20 mouse cellular contexts compared by ENCODE assay signal in the genomic region with DNA sequence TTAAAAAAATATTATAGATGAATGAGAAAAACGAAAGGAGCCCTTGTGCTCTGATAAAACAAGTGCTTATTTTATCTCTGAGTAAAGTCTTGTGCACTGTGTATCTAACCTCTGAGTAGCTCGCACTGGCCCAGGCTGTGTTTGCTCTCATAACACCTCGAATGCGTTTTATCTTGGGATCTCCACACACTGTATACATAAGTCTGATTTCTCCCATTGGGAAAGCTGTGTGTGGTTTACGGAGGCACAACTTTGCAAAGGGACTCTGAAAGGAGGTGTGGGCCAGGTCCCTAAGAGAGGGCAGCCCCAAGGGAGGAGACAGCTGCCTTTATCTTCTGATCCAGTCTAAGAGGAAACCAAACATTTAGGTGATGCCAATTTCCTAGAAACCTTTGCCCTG.
DNase-seq lines count a peak whose midpoint lies in the region; ATAC-seq and TF ChIP-seq lines count a peak whose summit lies in the region.
"Had no signal": no experiment of that assay in that cellular context is flagged by ENCODE, and none has a peak within 500 bp of the region (broad histone marks: within the 10 kb centered on the region; RNA-seq: fewer than 3 reads in every experiment).

No protein-coding gene starts in this region.

- H3K27me3 ChIP-seq in heart, embryonic 14.5 days (ENCODE audit: control insufficient read depth, insufficient read depth, low read length), result no peaks in the 10 kb centered on the region
- H3K27me3 ChIP-seq in lung, embryonic 16.5 days (ENCODE audit: control insufficient read depth, insufficient read depth, low read depth, low read length), result peaks cover 8% of the 10 kb centered on the region
- no peaks in the 10 kb centered on the region for H3K27me3 ChIP-seq in stomach, postnatal 0 days (ENCODE audit: control insufficient read depth, insufficient read depth, low read length)
- H3K27me3 ChIP-seq: hindbrain, embryonic 15.5 days; intestine, embryonic 15.5 days had no signal

- ATAC-seq in heart, embryonic 14.5 days (ENCODE audit: insufficient number of reproducible peaks, insufficient read depth, low FRiP score, low read depth), result peak; percentile 78
- peak; percentile 72 for ATAC-seq in lung, embryonic 16.5 days (ENCODE audit: low read depth)
- peak; percentile 92 for ATAC-seq in stomach, postnatal 0 days (ENCODE audit: low FRiP score, low TSS enrichment)
- ATAC-seq: CD4-positive, CD25-positive, alpha-beta regulatory T cell, adult 4 months; forebrain, embryonic 16.5 days; intestine, embryonic 15.5 days had no signal

- H3K4me3 ChIP-seq in gastrocnemius, adult 2 months, result no peak overlapping the region
- H3K4me3 ChIP-seq in heart, embryonic 14.5 days (ENCODE audit: control insufficient read depth in 1 of 2, insufficient read depth in 1 of 2, low read depth in 1 of 2, low read length in 2 of 2), result no peak overlapping the region
- H3K4me3 ChIP-seq in lung, embryonic 16.5 days (ENCODE audit: low read length), result no peak overlapping the region
- no peak overlapping the region for H3K4me3 ChIP-seq in stomach, postnatal 0 days (ENCODE audit: low read depth, low read length)
- H3K4me3 ChIP-seq: hindbrain, embryonic 15.5 days; intestine, embryonic 15.5 days; left cerebral cortex, adult 2 months; midbrain, embryonic 12.5 days had no signal

- no peaks in the 10 kb centered on the region; a peak in 1 of 4 replicates for H3K4me1 ChIP-seq in heart, embryonic 14.5 days (ENCODE audit: control insufficient read depth in 2 of 2, insufficient read depth in 2 of 2, low read length in 2 of 2)
- peaks cover 20% of the 10 kb centered on the region; the same call in 1 of the 2 replicates for H3K4me1 ChIP-seq in lung, embryonic 16.5 days (replicated peaks; ENCODE audit: control insufficient read depth, insufficient read depth, low read length)
- no peaks in the 10 kb centered on the region for H3K4me1 ChIP-seq in stomach, postnatal 0 days (replicated peaks; ENCODE audit: control insufficient read depth, insufficient read depth)
- H3K4me1 ChIP-seq: hindbrain, embryonic 15.5 days had no signal

- no peak for DNase-seq in gastrocnemius, adult 2 months
- no peak for DNase-seq in gastrocnemius, postnatal 36 days
- DNase-seq in heart, postnatal 25 days (ENCODE audit: low spot score), result no peak
- DNase-seq in lung, postnatal 36 days, result no peak
- DNase-seq in stomach, postnatal 0 days (ENCODE audit: low spot score), result peak; percentile 60
- DNase-seq: adrenal gland, postnatal 14 days; cerebellum, adult 2 months; cerebellum, postnatal 25 days; embryo, embryonic 11 days; gastrocnemius, postnatal 14 days; kidney, adult 8-10 months; kidney, postnatal 10 days had no signal

- H3K27ac ChIP-seq in gastrocnemius, adult 2 months, result peak overlapping the region; percentile 56
- H3K27ac ChIP-seq in heart, embryonic 14.5 days (replicated peaks in 1 of 2; ENCODE audit: control insufficient read depth in 1 of 2, insufficient read depth in 1 of 2, low read depth in 2 of 2, low read length in 2 of 2), result peak overlapping the region; percentile 12 to 49; a peak in 1 of 4 replicates
- H3K27ac ChIP-seq in lung, embryonic 16.5 days (ENCODE audit: low read length), result peak overlapping the region; percentile 30; the same call in 1 of the 2 replicates
- H3K27ac ChIP-seq in stomach, postnatal 0 days (replicated peaks), result no peak overlapping the region
- H3K27ac ChIP-seq: hindbrain, embryonic 15.5 days; intestine, embryonic 15.5 days; left cerebral cortex, adult 2 months; midbrain, embryonic 12.5 days had no signal

- TF ChIP-seq CTCF in gastrocnemius, adult 2 months (IDR thresholded peaks at IDR 0.05), result no peak
- TF ChIP-seq CTCF in stomach, postnatal 0 days (IDR thresholded peaks at IDR 0.05; ENCODE audit: low read depth), result no peak

- no peak overlapping the region for H3K9ac ChIP-seq in heart, embryonic 14.5 days (ENCODE audit: low read length)
- no peak overlapping the region for H3K9ac ChIP-seq in lung, embryonic 16.5 days (ENCODE audit: low read length)
- H3K9ac ChIP-seq in stomach, postnatal 0 days (ENCODE audit: low read length), result no peak overlapping the region
- H3K9ac ChIP-seq: hindbrain, embryonic 15.5 days; intestine, embryonic 15.5 days; midbrain, embryonic 12.5 days had no signal

- H3K36me3 ChIP-seq in heart, embryonic 14.5 days (ENCODE audit: control insufficient read depth, insufficient read depth, low read length), result peaks cover 52% of the 10 kb centered on the region
- H3K36me3 ChIP-seq in lung, embryonic 16.5 days (ENCODE audit: control insufficient read depth, insufficient read depth, low read length), result peaks cover 5% of the 10 kb centered on the region; the same call in 1 of the 2 replicates
- peaks cover 19% of the 10 kb centered on the region for H3K36me3 ChIP-seq in stomach, postnatal 0 days (ENCODE audit: control insufficient read depth, insufficient read depth, low read length)
- H3K36me3 ChIP-seq: hindbrain, embryonic 15.5 days had no signal

- 43% methylated on average over 5 of the region's 5 CpGs for WGBS in heart, embryonic 14.5 days
- WGBS in lung, embryonic 16.5 days, result 18% methylated on average over 5 of the region's 5 CpGs
- 42% methylated on average over 5 of the region's 5 CpGs for WGBS in stomach, postnatal 0 days

- intact Hi-C loops in gastrocnemius, adult 2 months (cut with DNase I), result no loop called here
- intact Hi-C loops in gastrocnemius, postnatal 36 days (cut with DNase I), result no loop called here
- intact Hi-C loops in heart, postnatal 25 days (cut with DNase I), result no loop called here

- no peaks in the 10 kb centered on the region for H3K9me3 ChIP-seq in heart, embryonic 14.5 days (ENCODE audit: control insufficient read depth, low read length)
- no peaks in the 10 kb centered on the region for H3K9me3 ChIP-seq in lung, embryonic 16.5 days (ENCODE audit: control insufficient read depth, low read length)
- H3K9me3 ChIP-seq in stomach, postnatal 0 days (ENCODE audit: control insufficient read depth, low read length), result no peaks in the 10 kb centered on the region
- H3K9me3 ChIP-seq: hindbrain, embryonic 15.5 days; intestine, embryonic 15.5 days; midbrain, embryonic 12.5 days had no signal

- no peak for TF ChIP-seq EP300 in stomach, postnatal 0 days (optimal IDR thresholded peaks at IDR 0.05)

- no peak overlapping the region for H3K4me2 ChIP-seq in heart, embryonic 14.5 days (ENCODE audit: low read length)
- no peak overlapping the region for H3K4me2 ChIP-seq in lung, embryonic 16.5 days (ENCODE audit: low read depth, low read length)
- H3K4me2 ChIP-seq in stomach, postnatal 0 days (replicated peaks; ENCODE audit: low read depth), result no peak overlapping the region
- H3K4me2 ChIP-seq: hindbrain, embryonic 15.5 days; intestine, embryonic 15.5 days; midbrain, embryonic 12.5 days had no signal
